Mouse (Mus musculus) embryonic facial prominence, embryonic 12.5 days (tissue): ENCODE results near the gene Cdr2. TPM values are rescaled to one million over a fixed set of nuclear protein-coding genes. Genes with fewer than 3 reads are reported as not detected.
"Not testable (repeated sequence)": the region's sequence is repeated elsewhere in the genome, so short reads cannot be mapped to it uniquely, and the experiment has no call there.

Source experiments
- ATAC-seq: fragments of 200-750 bp; cut with Nextera tagmentation; 2 replicates; pipeline ENCODE4 v1.8.0; 2017; ENCODE audit not compliant: insufficient number of reproducible peaks, insufficient read depth, low FRiP score, low TSS enrichment
- H3K27ac ChIP-seq: fragments of 300-500 bp; sonication (generic); 2 replicates; pipeline ENCODE4 v1.5.1; 2016; ENCODE audit warnings: mild to moderate bottlenecking
- H3K27me3 ChIP-seq: fragments of 300-500 bp; sonication (generic); 2 replicates; pipeline ENCODE4 v1.6.1; 2016; ENCODE audit warnings: mild to moderate bottlenecking, moderate library complexity
- H3K36me3 ChIP-seq: fragments of 300-500 bp; sonication (generic); 2 replicates; pipeline ENCODE4 v1.6.1; 2016; ENCODE audit warnings: mild to moderate bottlenecking
- H3K4me1 ChIP-seq: fragments of 300-500 bp; sonication (generic); 2 replicates; pipeline ENCODE4 v1.6.1; 2016
- H3K4me2 ChIP-seq: fragments of 300-500 bp; sonication (generic); replicated peaks from 2 replicates; pipeline ENCODE4 v1.6.1; 2016; ENCODE audit warnings: mild to moderate bottlenecking, moderate library complexity
- H3K4me3 ChIP-seq: fragments of 300-500 bp; sonication (generic); 2 replicates; pipeline ENCODE4 v1.5.1; 2016; ENCODE audit warnings: mild to moderate bottlenecking
- H3K9ac ChIP-seq: fragments of 300-500 bp; sonication (generic); 2 replicates; pipeline ENCODE4 v1.6.1; 2016; ENCODE audit warnings: mild to moderate bottlenecking, moderate library complexity
- H3K9me3 ChIP-seq: fragments of 300-500 bp; sonication (generic); 2 replicates; pipeline ENCODE4 v1.6.1; 2016; ENCODE audit warnings: mild to moderate bottlenecking, moderate library complexity
- WGBS: fragments of 180-500 bp; shearing (Covaris S2); methylation state at CpG from one replicate; pipeline ENCODE4 v1.1.7; 2016; 5-methylcytosine and 5-hydroxymethylcytosine counted together
- polyA plus RNA-seq: library from polyadenylated mRNA; unstranded; fragments of >200 nt; fragmentation: Nextera tagmentation; extraction: Ambion mirVana; gene quantifications from 2 replicates; pipeline ENCODE4 v1.2.1, GENCODE M21; 2016

Cdr2 gene
- 13.8 and 14.3 TPM in 2 replicates for polyA plus RNA-seq

DNA sequence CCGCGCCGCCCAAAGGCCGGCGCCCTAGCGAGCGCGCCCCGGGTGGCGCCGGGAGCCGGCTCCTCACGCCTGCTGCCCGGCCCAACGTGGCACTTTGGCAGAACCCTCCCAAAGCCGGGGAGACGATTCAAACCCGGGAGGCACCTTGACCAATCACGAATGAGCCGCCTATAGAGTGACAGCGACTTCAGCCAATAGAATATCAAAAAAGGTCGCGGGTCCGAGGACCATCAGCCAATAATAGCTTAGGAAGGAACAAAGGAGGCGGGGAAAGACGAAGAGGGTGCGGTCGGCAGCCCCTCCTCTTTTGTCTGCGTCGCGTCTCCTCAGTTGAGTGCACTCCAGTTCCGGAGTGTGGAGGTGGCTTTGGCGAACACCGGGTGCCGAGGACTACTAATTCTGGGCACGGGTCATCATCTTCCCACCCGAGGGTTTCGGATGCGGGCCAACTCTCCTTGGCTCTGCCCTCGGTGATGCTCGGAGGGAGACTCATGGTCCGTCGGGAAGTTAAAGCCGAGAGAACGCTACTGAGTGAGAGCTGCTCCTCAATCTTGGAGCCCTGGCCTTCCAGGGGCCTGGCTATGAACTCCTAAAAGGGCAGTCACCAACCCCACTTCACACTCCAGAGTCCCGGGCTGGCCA, at the start of gene Cdr2, which contains the start of gene Mfsd13b:
TSS of gene Cdr2 (minus strand) at position 113 of the 642 bp plus-strand sequence.
TSS of gene Mfsd13b (plus strand) at position 310 of the 642 bp plus-strand sequence.
- Histone ChIP-seq H3K27me3 (no peaks in the 10 kb centered on the region), H3K9ac (peak within 1 kb of the TSS; percentile 87), H3K9me3 (no peaks in the 10 kb centered on the region), H3K4me1 (peaks cover 7% of the 10 kb centered on the region; the same call in 1 of the 2 replicates), H3K4me3 (peak within 1 kb of the TSS; percentile 94), H3K27ac (peak within 1 kb of the TSS; percentile 81), H3K4me2 (peak within 1 kb of the TSS; percentile 81), H3K36me3 (no peaks in the 10 kb centered on the region)
- WGBS, result under 1% methylated on average over 45 of the region's 46 CpGs
- ATAC-seq, result peak; percentile 95

- H3K4me2 ChIP-seq, H3K9me3 ChIP-seq, H3K27me3 ChIP-seq, H3K4me1 ChIP-seq, ATAC-seq, H3K27ac ChIP-seq, H3K4me3 ChIP-seq, H3K36me3 ChIP-seq, H3K9ac ChIP-seq: not testable (repeated sequence)
These were observed 47.8 kb upstream of the Cdr2 start for GRCm38 (mm10) chr7:121029947-121030346.

GRCm38 (mm10) chr7:121026300-121026699, 44.2 kb upstream of the Cdr2 start:
- no peak overlapping the region for H3K27ac ChIP-seq
- H3K9ac ChIP-seq, result no peak overlapping the region
- no peaks in the 10 kb centered on the region for H3K36me3 ChIP-seq
- no peaks in the 10 kb centered on the region for H3K9me3 ChIP-seq
- no peak overlapping the region for H3K4me2 ChIP-seq
- 0 out of 2 replicates have a peak, but pooled peaks cover 3% of the 10 kb centered on the region for H3K27me3 ChIP-seq
- ATAC-seq, result no peak
- H3K4me3 ChIP-seq, result no peak overlapping the region
- H3K4me1 ChIP-seq, result no peaks in the 10 kb centered on the region
- 66% methylated on average over 3 of the region's 3 CpGs for WGBS

DNA sequence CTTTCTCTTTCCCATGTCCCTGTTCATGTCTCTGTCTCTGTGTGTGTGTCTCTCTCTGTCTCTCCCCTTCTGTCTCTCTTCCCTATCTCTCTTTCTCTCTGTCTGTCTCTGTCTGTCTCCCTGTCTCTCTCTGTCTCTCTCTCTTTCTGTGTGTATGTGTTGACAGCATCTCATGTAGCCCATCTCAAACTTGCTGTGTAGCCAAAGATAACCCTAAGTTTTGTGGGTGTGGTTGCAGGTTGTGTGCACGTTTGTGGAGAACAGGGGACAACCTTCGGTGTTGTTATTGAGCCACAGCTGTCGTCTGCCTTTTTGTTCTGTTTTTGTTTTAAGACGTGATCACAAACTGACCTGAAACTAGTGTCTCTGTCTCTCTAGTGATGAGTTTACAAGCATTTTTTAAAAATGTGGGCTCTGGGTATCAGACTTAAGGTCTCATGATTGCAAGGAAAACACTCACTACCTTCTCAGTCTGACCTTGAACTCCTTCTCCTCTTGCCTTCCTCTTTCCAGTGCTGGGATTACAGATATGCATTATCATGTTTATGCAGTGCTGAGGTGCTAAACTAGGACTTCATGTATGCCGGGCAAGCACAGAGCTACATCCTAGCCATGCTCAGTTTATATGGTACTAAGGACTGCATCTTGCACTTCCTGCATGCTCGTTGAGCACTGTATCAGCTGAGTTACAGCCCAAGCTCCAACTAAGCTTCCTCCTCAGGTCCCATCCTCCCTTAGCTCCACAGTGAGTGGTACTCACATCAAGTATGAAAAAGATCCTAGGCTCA, 43.3 kb upstream of the Cdr2 start:
- no peaks in the 10 kb centered on the region for H3K4me1 ChIP-seq
- H3K27me3 ChIP-seq, result no peaks in the 10 kb centered on the region
- H3K4me2 ChIP-seq, result no peak overlapping the region
- H3K27ac ChIP-seq, result no peak overlapping the region
- H3K36me3 ChIP-seq, result no peaks in the 10 kb centered on the region
- H3K4me3 ChIP-seq, result no peak overlapping the region
- no peaks in the 10 kb centered on the region for H3K9me3 ChIP-seq
- 76% methylated on average over 6 of the region's 6 CpGs for WGBS
- no peak overlapping the region for H3K9ac ChIP-seq
- ATAC-seq, result no peak

- ATAC-seq, result no peak
- H3K4me3 ChIP-seq, result no peak overlapping the region
- no peaks in the 10 kb centered on the region for H3K4me1 ChIP-seq
- no peaks in the 10 kb centered on the region for H3K27me3 ChIP-seq
- no peak overlapping the region for H3K4me2 ChIP-seq
- no peak overlapping the region for H3K27ac ChIP-seq
- WGBS, result 36% methylated on average over 8 of the region's 8 CpGs
- no peaks in the 10 kb centered on the region for H3K9me3 ChIP-seq
- H3K36me3 ChIP-seq, result no peaks in the 10 kb centered on the region
- H3K9ac ChIP-seq, result no peak overlapping the region
These were observed 38.2 kb upstream of the Cdr2 start for GRCm38 (mm10) chr7:121020277-121020676.

DNA sequence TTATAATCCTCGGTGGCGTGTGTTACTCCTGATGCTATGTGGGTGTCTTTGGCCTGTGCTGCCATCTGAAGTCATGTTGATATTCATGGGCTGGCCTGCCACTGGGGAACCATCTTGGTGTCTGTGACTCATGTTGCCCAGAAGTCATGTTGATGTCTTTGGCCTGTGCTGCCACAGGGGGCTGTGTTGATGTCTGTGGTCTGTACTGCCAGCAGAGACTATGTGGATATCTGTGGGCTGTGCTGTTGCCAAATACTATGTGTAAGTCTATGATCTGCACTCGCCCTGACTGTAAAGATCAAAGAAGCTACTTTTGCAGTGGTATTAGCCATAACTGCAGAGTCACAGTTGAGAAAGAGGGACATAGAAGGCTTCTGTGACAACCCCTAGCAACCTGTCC, 36.7 kb upstream of the Cdr2 start:
- ATAC-seq, result no peak
- no peaks in the 10 kb centered on the region for H3K36me3 ChIP-seq
- no peaks in the 10 kb centered on the region for H3K4me1 ChIP-seq
- no peak overlapping the region for H3K9ac ChIP-seq
- H3K4me2 ChIP-seq, result no peak overlapping the region
- H3K9me3 ChIP-seq, result no peaks in the 10 kb centered on the region
- no peak overlapping the region for H3K4me3 ChIP-seq
- H3K27ac ChIP-seq, result no peak overlapping the region
- WGBS, result 82% methylated on average over 3 of the region's 3 CpGs
- no peaks in the 10 kb centered on the region for H3K27me3 ChIP-seq

DNA sequence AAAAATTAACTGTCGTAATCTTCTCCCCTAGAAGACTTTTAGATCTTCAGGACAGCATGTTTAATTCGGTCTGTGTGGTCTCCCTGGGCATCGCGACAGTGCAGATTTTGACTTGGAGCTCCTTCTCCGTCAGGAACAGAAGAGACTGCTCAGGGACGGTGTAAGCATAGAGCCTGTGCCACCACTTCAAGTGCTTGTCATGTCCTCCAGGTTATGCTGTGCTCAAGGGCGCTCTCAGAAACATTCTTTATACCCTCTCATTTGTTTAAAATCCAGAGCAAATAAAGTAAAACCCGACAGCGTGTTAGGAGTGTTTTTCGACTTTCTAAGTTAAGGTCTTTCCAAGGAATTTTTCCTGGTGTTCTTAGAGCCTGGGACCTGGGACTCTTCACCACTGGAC, 32.4 kb upstream of the Cdr2 start:
- H3K4me1 ChIP-seq, result peaks cover 11% of the 10 kb centered on the region
- no peak overlapping the region for H3K9ac ChIP-seq
- no peaks in the 10 kb centered on the region for H3K27me3 ChIP-seq
- no peak for ATAC-seq
- no peak overlapping the region for H3K4me3 ChIP-seq
- 90% methylated on average over 10 of the region's 10 CpGs for WGBS
- no peak overlapping the region for H3K27ac ChIP-seq
- H3K4me2 ChIP-seq, result no peak overlapping the region
- no peaks in the 10 kb centered on the region for H3K9me3 ChIP-seq
- H3K36me3 ChIP-seq, result no peaks in the 10 kb centered on the region

DNA sequence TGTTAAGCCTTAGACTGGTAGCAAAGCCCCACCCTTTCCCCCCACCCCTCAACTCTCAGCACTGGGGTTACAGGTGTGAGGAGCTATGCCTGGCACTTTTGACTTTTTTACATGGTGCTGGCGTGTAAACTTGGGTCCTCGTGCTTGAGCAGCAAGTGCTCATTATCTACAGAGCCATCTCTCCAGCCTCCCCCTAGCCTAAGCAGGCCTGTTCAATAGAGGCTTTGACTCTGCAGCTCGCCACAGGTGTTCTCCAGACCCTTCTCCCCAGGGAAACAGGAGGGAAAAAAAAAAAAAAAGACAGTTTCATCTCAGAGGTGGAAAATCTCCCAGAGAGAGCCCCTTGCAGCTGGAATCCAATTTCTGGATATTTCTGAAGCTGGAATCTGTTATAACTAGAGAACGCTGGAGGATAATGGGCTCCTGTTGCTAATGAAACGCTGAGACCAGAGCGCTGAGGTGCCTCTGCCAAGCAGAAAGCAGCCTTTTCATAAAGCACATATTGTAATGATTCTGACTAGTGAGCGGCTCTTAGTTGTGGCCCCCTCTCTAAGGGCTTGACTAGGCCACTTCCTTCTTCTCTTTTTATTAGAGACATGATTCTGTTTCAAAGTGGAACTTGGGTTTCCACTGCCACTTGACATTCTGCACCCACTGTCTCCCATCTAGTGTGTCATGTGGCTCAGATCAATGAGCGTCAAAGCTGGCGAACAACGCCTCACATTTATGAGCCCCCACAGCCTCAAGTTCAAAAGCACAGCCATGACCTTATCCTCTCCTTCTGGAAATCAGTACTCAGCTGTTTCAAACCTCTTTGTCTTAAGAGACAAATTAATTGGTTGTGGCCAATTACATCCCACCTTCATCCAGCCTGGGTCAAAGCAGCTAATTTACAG, 29.9 kb upstream of the Cdr2 start:
- peak; percentile 41; the same call in 1 of the 2 replicates for ATAC-seq
- peak overlapping the region; percentile 84 for H3K27ac ChIP-seq
- 24% methylated on average over 10 of the region's 10 CpGs for WGBS
- no peak overlapping the region; the same call in 1 of the 2 replicates for H3K4me2 ChIP-seq
- H3K9me3 ChIP-seq, result no peaks in the 10 kb centered on the region
- no peaks in the 10 kb centered on the region for H3K36me3 ChIP-seq
- no peaks in the 10 kb centered on the region for H3K27me3 ChIP-seq
- H3K9ac ChIP-seq, result no peak overlapping the region
- H3K4me1 ChIP-seq, result peaks cover 11% of the 10 kb centered on the region
- H3K4me3 ChIP-seq, result no peak overlapping the region

- Histone ChIP-seq H3K27me3 (no peaks in the 10 kb centered on the region), H3K4me2 (no peak overlapping the region), H3K9me3 (no peaks in the 10 kb centered on the region), H3K4me1 (no peaks in the 10 kb centered on the region), H3K27ac (no peak overlapping the region), H3K9ac (no peak overlapping the region), H3K36me3 (no peaks in the 10 kb centered on the region), H3K4me3 (no peak overlapping the region)
- ATAC-seq, result no peak
- WGBS, result 76% methylated on average over 4 of the region's 4 CpGs
These were observed 21.8 kb upstream of the Cdr2 start for GRCm38 (mm10) chr7:121003793-121004418.

DNA sequence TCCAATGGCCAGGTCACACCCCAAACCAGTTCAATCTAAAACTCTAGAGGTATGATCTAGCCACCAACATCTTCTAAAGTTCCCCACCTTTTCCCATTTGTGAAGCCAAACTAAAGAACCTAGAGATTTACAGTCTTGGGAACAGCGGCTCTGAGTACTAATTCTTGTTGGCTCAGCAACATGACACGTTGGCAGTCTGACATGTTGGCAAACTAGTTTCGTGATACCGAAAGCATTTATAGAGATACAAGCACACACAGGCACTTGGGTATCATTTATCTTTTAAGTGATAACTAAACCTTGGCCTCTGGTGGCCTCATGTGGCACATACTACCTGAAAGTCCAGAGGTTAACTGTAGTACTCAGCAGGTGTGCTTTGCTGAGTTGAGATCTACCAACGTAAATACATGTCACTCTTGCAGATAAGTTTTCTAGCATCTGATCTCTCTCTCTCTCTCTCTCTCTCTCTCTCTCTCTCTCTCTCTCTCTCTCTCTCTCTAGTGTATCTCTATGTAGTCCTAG, 20.4 kb upstream of the Cdr2 start:
- Histone ChIP-seq H3K27ac (no peak overlapping the region), H3K9me3 (no peaks in the 10 kb centered on the region), H3K4me2 (no peak overlapping the region), H3K4me3 (no peak overlapping the region), H3K9ac (no peak overlapping the region), H3K36me3 (no peaks in the 10 kb centered on the region), H3K4me1 (no peaks in the 10 kb centered on the region), H3K27me3 (no peaks in the 10 kb centered on the region)
- WGBS, result 89% methylated on average over 5 of the region's 5 CpGs
- no peak for ATAC-seq

DNA sequence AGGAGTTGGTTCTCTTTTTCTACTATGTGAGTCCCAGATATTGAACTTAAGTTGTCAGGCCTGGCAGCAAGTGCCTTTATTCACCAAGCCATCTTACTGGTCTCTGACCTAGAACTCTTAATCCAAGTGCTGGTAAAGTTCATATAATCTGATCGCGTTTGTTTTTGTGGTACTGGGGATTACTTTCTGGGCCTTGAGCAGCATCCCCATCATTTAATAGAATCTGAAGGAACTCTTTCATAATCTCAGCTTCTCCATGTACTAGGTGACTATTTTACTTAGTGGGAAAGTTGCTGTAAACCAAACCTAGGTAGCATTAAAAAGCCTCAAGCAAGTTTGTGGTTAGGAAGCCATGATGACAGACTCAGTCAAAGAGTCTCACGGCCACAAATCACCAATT, 19.8 kb upstream of the Cdr2 start:
- no peaks in the 10 kb centered on the region for H3K9me3 ChIP-seq
- no peaks in the 10 kb centered on the region for H3K36me3 ChIP-seq
- H3K4me1 ChIP-seq, result no peaks in the 10 kb centered on the region
- H3K27me3 ChIP-seq, result no peaks in the 10 kb centered on the region
- ATAC-seq, result no peak
- no peak overlapping the region for H3K27ac ChIP-seq
- H3K9ac ChIP-seq, result no peak overlapping the region
- H3K4me2 ChIP-seq, result no peak overlapping the region
- H3K4me3 ChIP-seq, result no peak overlapping the region
- WGBS, result 89% methylated on average over 3 of the region's 3 CpGs
